Mouse (Mus musculus) limb, embryonic 11.5 days (tissue): Measurements from ENCODE around the gene Bri3bp. TPM values are rescaled to one million over a fixed set of nuclear protein-coding genes. Genes with fewer than 3 reads are reported as not detected.
"Not testable (repeated sequence)": the region's sequence is repeated elsewhere in the genome, so short reads cannot be mapped to it uniquely, and the experiment has no call there.

Experiments
- ATAC-seq: fragments of 200-750 bp; cut with Nextera tagmentation; 2 replicates; pipeline ENCODE4 v1.8.0; 2017; ENCODE audit warnings: low read depth; ENCODE audit not compliant: insufficient number of reproducible peaks, low FRiP score, low TSS enrichment
- DNase-seq: peaks from one replicate; pipeline ENCODE4 v3.0.0-alpha.2; 2015; ENCODE audit warnings: low spot score
- H3K27ac ChIP-seq: fragments of 300-500 bp; sonication (generic); replicated peaks from 2 replicates; pipeline ENCODE4 v1.5.1; 2014; ENCODE audit warnings: low read depth, mild to moderate bottlenecking, low read length
- H3K27me3 ChIP-seq: fragments of 300-500 bp; sonication (generic); 2 replicates; pipeline ENCODE4 v1.6.1; 2014; ENCODE audit warnings: mild to moderate bottlenecking, low read length, mixed read lengths; ENCODE audit not compliant: control insufficient read depth, insufficient read depth
- H3K36me3 ChIP-seq: fragments of 300-500 bp; sonication (generic); 2 replicates; pipeline ENCODE4 v1.6.1; 2014; ENCODE audit warnings: mild to moderate bottlenecking, low read length, moderate library complexity, mixed read lengths; ENCODE audit not compliant: control insufficient read depth, insufficient read depth
- H3K4me1 ChIP-seq: fragments of 300-500 bp; sonication (generic); 2 replicates; pipeline ENCODE4 v1.6.1; 2014; ENCODE audit warnings: low read length, mixed read lengths; ENCODE audit not compliant: control insufficient read depth, insufficient read depth
- H3K4me2 ChIP-seq: fragments of 300-500 bp; sonication (generic); 2 replicates; pipeline ENCODE4 v1.6.1; 2014; ENCODE audit warnings: low read depth, mild to moderate bottlenecking, moderate library complexity; ENCODE audit not compliant: severe bottlenecking
- H3K4me3 ChIP-seq: fragments of 300-500 bp; sonication (generic); 2 replicates; pipeline ENCODE4 v1.5.1; 2014; ENCODE audit warnings: low read depth, low read length
- H3K9ac ChIP-seq: fragments of 300-500 bp; sonication (generic); 2 replicates; pipeline ENCODE4 v1.6.1; 2014; ENCODE audit warnings: mild to moderate bottlenecking, low read length
- H3K9me3 ChIP-seq: fragments of 300-500 bp; sonication (generic); 2 replicates; pipeline ENCODE4 v1.6.1; 2016; ENCODE audit warnings: low read length; ENCODE audit not compliant: control insufficient read depth
- WGBS: fragments of 180-500 bp; shearing (Covaris S2); extraction: QIAGEN DNeasy Blood & Tissue Kit; methylation state at CpG from one replicate; pipeline ENCODE4 v1.1.7; 2014; 5-methylcytosine and 5-hydroxymethylcytosine counted together
- polyA plus RNA-seq: library from polyadenylated mRNA; unstranded; fragments of >200 nt; fragmentation: Nextera tagmentation; extraction: Ambion mirVana; gene quantifications from 2 replicates; pipeline ENCODE4 v1.2.1, GENCODE M21; 2014

The Bri3bp gene
- polyA plus RNA-seq, 1 experiment from 2014 or later, result 39.3 TPM

DNA sequence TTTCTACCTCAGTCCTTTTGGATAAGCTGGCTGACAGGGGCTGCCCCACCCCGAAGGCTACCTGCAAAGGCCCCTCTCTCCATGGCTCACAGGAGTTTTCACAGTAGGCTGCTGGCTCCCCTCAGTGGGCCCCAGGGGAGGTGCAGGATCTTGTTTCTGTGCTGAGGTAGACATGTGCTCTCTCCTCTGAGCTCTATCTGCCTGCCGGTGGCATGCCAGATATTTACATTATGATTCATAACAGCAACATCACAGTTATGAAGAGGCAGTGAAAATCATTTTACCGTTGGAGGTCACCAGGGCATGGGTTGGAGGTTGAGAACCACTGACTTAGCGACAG, 46.7 kb downstream of the Bri3bp start:
- Histone ChIP-seq H3K4me2 (no peak overlapping the region), H3K4me1 (no peaks in the 10 kb centered on the region), H3K36me3 (peaks cover 4% of the 10 kb centered on the region; the same call in 1 of the 2 replicates), H3K27me3 (no peaks in the 10 kb centered on the region), H3K9me3 (no peaks in the 10 kb centered on the region), H3K27ac (no peak overlapping the region), H3K4me3 (no peak overlapping the region), H3K9ac (no peak overlapping the region)
- no peak for ATAC-seq
- WGBS, result 79% methylated on average over 4 of the region's 4 CpGs
- DNase-seq, result no peak

DNA sequence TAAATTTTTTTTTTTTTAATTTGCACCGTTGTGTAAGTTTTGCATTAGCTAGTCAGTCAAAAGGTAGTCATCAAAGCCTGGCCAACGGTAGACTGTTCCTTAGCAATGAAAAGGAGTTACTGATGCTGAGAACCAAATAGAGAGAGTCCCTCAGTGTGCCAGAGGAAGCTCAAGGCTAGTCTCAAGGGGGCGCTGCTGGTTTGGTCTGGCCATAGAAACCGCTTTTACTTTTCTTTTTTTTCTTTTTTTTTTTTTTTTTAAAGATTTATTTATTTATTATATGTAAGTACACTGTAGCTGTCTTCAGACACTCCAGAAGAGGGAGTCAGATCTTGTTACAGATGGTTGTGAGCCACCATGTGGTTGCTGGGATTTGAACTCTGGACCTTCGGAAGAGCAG, 47.6 kb downstream of the Bri3bp start:
- H3K36me3 ChIP-seq, H3K27ac ChIP-seq, H3K4me1 ChIP-seq, H3K27me3 ChIP-seq, DNase-seq, ATAC-seq, H3K9ac ChIP-seq, H3K9me3 ChIP-seq, H3K4me3 ChIP-seq, H3K4me2 ChIP-seq: not testable (repeated sequence)
- WGBS, result 93% methylated on average over 5 of the region's 5 CpGs

DNA sequence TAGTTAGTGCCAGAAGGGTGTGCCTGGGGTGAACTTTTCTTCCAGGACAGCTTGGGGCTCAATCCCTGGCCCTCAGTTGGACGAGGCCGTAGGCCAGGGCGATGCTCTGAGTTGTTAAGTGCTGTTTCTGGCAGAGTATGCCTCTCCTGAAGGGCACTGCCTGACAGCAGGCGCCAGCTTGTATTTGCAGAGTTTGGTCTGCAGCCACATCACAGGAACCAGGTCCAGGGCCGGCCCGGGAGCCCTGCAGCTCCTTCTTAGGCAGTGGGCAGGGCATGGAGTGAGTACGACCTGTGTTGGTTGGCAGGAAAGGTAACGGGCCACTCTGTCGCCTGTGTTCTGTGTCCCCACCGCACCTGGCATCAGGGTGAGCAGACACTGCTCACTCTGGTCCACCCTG, 49.7 kb downstream of the Bri3bp start:
- Histone ChIP-seq H3K9ac (no peak overlapping the region), H3K4me3 (no peak overlapping the region), H3K4me2 (no peak overlapping the region), H3K27me3 (no peaks in the 10 kb centered on the region), H3K36me3 (peaks cover 4% of the 10 kb centered on the region; the same call in 1 of the 2 replicates), H3K9me3 (no peaks in the 10 kb centered on the region), H3K4me1 (no peaks in the 10 kb centered on the region), H3K27ac (no peak overlapping the region)
- DNase-seq (no peak), ATAC-seq (no peak)
- 92% methylated on average over 10 of the region's 10 CpGs for WGBS

DNA sequence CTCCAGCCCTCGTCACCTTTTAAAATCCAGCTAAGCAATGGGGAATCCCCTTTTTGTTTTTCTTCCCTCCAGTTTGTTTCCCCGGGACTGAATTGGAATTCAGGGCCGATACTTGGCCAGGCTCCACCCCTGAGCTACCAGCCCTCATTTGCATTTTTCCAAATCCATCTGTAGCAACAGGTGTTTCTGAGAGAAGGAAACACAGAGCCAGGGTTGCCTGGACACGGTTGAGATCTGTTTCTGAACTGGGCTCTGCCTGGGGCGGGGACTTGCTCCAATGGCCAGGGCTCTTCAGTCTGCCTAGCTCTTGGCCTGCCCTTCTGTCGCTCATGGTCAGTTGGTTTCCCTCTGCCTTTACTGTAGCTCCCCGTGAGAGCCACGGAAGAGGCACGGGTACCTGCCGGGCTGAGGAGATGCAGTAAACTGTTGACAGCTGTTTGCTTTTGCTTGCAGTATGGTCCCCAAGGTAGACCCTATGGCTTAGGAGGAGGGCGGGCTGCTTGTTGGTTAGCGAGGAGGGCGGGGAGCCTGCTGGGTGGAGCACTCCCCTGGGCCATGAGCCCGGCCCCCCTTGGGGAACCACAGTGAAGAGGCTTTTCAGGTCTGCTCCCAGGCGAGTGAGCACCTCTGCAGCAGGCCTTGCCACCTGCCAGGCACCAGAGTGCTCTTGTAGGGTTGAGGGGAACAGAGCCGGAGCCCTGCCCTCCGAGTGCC, 51.2 kb downstream of the Bri3bp start:
- H3K4me1 ChIP-seq, result no peaks in the 10 kb centered on the region
- no peak overlapping the region for H3K4me3 ChIP-seq
- DNase-seq (no peak), ATAC-seq (no peak)
- no peak overlapping the region for H3K4me2 ChIP-seq
- H3K9ac ChIP-seq, result no peak overlapping the region
- WGBS, result 68% methylated on average over 17 of the region's 17 CpGs
- H3K9me3 ChIP-seq, result no peaks in the 10 kb centered on the region
- no peak overlapping the region for H3K27ac ChIP-seq
- H3K36me3 ChIP-seq, result peaks cover 4% of the 10 kb centered on the region; the same call in 1 of the 2 replicates
- H3K27me3 ChIP-seq, result no peaks in the 10 kb centered on the region

DNA sequence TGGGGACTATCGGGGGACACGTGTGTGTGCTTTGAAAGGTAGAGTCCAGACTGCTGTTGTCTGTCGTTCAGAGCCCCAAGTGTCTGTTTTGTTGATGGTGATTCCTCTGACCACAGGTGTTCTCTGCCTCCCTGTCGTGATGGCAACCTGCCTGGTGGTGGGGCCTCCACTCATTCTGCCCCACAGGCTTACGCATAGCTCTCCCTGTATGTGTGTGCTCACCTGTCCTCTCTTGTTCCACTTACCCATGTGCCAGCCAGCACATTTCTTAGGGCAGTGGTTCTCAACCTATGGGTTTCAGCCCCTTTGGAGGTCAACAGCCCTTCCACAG, 51.7 kb downstream of the Bri3bp start:
- DNase-seq (no peak), ATAC-seq (no peak)
- H3K9ac ChIP-seq, result no peak overlapping the region
- no peaks in the 10 kb centered on the region for H3K27me3 ChIP-seq
- H3K36me3 ChIP-seq, result peaks cover 4% of the 10 kb centered on the region; the same call in 1 of the 2 replicates
- no peak overlapping the region for H3K4me3 ChIP-seq
- H3K9me3 ChIP-seq, result no peaks in the 10 kb centered on the region
- H3K27ac ChIP-seq, result no peak overlapping the region
- no peaks in the 10 kb centered on the region for H3K4me1 ChIP-seq
- WGBS, result 70% methylated on average over 5 of the region's 5 CpGs
- no peak overlapping the region for H3K4me2 ChIP-seq

DNA sequence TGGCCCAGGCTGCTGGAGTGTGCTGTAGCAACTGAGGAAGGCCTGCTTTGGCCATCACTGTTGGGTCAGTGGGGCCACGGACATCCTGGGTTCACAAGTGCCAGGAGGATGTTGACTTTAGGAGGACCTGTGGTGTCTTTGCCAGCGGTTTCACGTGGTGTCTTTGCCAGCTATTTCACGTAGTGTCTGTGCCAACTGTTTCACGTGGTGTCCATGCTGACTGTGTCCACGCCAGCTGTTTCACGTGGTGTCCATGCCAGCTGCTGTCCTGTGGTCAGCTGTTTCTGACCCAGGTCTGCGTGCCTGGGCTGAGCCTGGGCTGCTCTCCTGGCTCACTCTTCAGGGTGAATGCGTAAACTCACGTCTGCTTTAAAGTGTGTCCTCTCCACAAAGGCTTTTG, 54.3 kb downstream of the Bri3bp start:
- no peaks in the 10 kb centered on the region for H3K27me3 ChIP-seq
- H3K27ac ChIP-seq, result no peak overlapping the region
- H3K4me2 ChIP-seq, result no peak overlapping the region
- ATAC-seq (no peak), DNase-seq (no peak)
- no peaks in the 10 kb centered on the region for H3K9me3 ChIP-seq
- H3K9ac ChIP-seq, result no peak overlapping the region
- peaks cover 2% of the 10 kb centered on the region; the same call in 1 of the 2 replicates for H3K36me3 ChIP-seq
- WGBS, result 88% methylated on average over 10 of the region's 10 CpGs
- no peaks in the 10 kb centered on the region for H3K4me1 ChIP-seq
- H3K4me3 ChIP-seq, result no peak overlapping the region

DNA sequence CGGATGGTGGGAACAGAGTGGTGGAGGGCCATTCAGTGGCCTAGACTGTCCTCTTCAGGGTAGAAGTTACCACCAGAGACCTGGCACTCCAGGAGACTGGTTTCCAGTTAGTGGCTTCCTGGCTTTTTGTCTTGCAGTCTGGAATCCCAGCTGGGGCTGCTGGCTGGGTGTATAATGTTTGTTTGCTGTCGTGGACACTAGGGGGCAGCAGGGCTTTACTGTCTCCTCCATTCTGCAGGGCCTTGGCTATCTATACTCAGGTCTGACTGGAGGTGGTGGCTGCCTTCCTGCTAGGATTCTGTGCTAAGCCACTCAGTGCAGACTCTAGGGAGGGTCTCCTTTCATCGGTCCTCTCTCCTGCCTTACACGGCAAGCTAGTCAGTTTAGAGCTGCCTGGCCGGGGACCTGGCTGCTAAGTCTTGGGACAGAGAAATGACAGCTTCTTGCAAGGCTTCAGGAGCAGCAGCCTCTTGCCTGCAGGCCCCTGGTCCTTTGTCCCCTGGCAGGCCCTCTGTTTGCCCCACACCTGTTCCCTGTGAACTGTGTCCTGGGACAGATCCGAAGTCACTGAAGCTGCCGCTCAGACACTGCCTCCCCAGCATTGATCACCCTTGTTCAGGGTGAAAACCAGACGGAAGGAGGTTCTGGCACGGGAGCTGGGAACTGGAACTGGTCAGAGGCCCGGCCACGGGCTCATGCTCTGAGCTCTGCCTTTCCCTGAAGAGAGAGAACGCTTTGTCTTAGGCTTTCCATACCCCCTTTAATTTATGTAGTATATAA, 56.6 kb downstream of the Bri3bp start:
- no peaks in the 10 kb centered on the region for H3K4me1 ChIP-seq
- no peak overlapping the region for H3K9ac ChIP-seq
- DNase-seq (peak; percentile 77), ATAC-seq (0 out of 2 replicates have a peak, but pooled peaks have one; percentile 76)
- H3K4me2 ChIP-seq, result no peak overlapping the region
- 68% methylated on average over 12 of the region's 12 CpGs for WGBS
- no peaks in the 10 kb centered on the region for H3K9me3 ChIP-seq
- H3K36me3 ChIP-seq, result no peaks in the 10 kb centered on the region
- H3K27ac ChIP-seq, result no peak overlapping the region
- no peak overlapping the region for H3K4me3 ChIP-seq
- no peaks in the 10 kb centered on the region for H3K27me3 ChIP-seq

DNA sequence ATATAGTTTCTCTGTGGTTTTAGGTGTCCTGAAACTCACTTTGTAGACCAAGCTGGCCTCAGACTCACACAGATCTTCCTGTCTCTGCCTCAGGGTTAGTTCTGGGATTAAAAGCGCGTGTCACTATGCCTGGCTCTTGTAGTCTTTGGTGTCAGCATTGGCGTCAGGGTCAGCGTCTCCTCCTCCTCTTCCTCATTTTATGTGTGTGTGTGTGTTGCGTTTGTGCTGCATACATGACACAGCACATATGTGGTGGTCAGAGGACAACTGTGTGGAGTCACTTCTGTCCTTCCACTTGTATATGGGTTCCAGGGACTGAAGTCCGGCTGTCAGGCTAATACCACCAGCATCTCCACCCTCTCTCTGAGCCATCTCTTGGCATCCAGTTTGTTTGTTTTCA, 60.1 kb downstream of the Bri3bp start:
- no peaks in the 10 kb centered on the region for H3K9me3 ChIP-seq
- no peaks in the 10 kb centered on the region for H3K4me1 ChIP-seq
- DNase-seq (no peak), ATAC-seq (no peak)
- no peak overlapping the region for H3K4me3 ChIP-seq
- H3K27ac ChIP-seq, result no peak overlapping the region
- 92% methylated on average over 6 of the region's 6 CpGs for WGBS
- H3K9ac ChIP-seq, result no peak overlapping the region
- H3K36me3 ChIP-seq, result no peaks in the 10 kb centered on the region; the same call in none of the 2 replicates
- H3K27me3 ChIP-seq, result no peaks in the 10 kb centered on the region
- H3K4me2 ChIP-seq, result no peak overlapping the region
